Mouse (Mus musculus) hematopoietic stem cell, adult 5-6 weeks (primary cell): ENCODE measurements around the gene Dgkd. TPM values are rescaled to one million over a fixed set of nuclear protein-coding genes. Genes with fewer than 3 reads are reported as not detected.

Experiments used
- ATAC-seq, 2 experiments: fragments of 125-278 bp in 1 of 2; replicated peaks in 1 of 2; 2 replicates each; pipeline ENCODE4 v1.8.0; 2016 to 2017; ENCODE audit warnings: inconsistent platforms in 2 of 2, mild to moderate bottlenecking in 2 of 2, moderate number of reproducible peaks in 2 of 2, low read depth in 1 of 2, moderate TSS enrichment in 1 of 2; ENCODE audit not compliant: low FRiP score in 2 of 2, poor library complexity in 2 of 2, severe bottlenecking in 2 of 2, insufficient read depth in 1 of 2, low TSS enrichment in 1 of 2
- total RNA-seq: library from RNA; stranded (forward); fragments of 172-1452, 232-1000 nt; gene quantifications from 2 replicates; pipeline ENCODE4 v1.2.3, GENCODE M21; 2017

Dgkd gene
- total RNA-seq, 1 experiment from 2014 or later: 38.8 TPM

GRCm38 (mm10) chr1:87866672-87867071 lies 13.6 kb downstream of the Dgkd start:
- ATAC-seq: 0 out of 4 replicates have a peak, but pooled peaks of 1 of the 2 experiments have one; percentile 22

DNA sequence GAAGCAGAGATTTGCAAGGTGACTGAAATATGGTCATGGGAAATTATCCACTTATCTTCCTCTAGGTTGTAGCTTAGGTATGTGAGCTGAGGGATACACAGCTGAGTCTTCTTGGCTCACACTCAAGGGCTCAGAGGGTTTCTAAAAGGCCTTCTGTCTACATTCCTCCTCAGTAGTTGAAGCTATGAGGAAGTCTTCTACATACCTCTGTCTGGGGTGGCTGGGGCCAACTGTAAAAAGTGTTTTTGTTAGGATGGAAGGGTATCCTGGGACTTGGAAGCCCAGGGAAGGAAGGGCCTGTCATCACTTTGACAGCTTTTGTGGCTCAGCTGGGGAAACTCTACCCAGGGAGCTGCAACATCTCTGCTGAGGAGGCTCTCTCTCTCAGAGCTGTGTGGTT lies 18.5 kb downstream of the Dgkd start:
- no peak for ATAC-seq

- peak; percentile 12 to 43; a peak in 2 of 4 replicates for ATAC-seq
Measured at GRCm38 (mm10) chr1:87873081-87873480, 20.0 kb downstream of the Dgkd start.

DNA sequence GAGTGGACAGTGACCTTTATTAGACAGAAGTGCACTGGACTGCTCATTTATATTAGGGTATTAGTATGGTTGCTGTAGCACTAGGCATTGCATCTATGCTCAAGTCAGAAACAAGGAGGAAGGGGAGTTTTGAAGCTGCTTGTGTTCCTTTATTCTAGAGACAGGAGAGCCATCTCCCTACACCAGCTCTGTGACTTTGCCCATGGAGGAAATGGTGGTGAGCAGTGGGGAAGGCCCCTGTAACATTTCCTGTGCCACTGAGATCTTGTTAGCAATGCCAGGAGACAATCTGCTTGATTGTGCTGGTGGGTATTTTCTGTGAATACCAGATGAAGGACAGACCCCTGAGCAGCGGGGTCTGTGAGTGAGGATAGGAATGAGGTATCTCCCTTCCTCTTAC lies 23.0 kb downstream of the Dgkd start:
- ATAC-seq: peak; percentile 19 to 35; a peak in 2 of 4 replicates

- ATAC-seq: no peak
Measured at GRCm38 (mm10) chr1:87877552-87878283, 24.6 kb downstream of the Dgkd start.

GRCm38 (mm10) chr1:87879034-87879433 lies 25.9 kb downstream of the Dgkd start:
- ATAC-seq: no peak

DNA sequence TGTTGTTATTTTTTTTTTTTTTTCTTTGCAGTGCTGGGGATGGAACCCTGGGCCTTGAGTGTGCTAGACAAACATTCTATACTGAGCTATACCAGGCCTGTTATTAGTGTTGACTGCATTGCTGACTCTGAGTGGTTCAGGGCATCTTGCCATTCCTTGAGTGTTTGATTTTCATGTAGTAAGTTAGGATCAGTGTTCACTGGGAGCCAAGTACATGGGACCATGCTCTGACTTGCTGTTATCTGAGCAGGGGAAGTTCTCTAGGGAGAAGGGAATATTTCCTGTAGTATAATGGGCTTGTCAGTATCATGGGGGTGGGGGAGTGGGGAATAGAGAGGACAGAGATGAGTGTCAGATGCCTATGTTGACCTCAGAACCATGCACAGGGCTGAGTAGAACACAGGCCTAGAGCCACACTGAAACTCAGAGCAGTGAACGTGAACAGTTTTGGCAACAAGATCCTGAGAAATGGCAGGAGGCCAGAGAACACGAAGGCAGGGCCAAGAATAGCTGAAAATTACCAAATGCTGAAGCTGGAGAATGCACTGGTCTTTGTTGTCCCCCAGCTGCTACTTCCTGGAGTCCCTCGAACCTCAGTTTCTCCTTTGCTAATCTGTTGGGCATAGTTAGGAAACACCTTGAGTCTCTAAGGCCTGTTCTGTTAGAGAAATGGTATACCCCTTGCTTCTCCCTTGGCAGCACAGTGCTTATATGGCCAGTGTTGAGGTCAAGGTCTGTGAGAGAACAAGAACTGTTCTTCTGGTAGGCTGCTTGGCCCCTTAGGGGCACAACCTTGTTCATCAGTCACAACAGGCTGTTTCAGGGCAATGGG lies 26.6 kb downstream of the Dgkd start:
- ATAC-seq: no peak

DNA sequence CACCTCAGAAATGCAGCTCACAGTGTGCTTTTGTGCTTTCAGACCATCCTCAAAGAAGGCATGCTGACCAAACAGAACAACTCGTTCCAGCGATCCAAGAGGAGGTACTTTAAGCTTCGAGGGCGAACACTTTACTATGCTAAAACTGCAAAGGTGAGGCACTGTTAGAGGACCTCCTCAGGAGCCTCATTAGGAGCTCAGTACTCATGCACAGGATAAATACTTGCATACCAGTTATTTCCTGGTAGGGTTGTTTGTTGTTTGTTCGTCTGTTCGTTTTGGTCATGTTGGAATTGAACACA lies 27.2 kb downstream of the Dgkd start:
- no peak for ATAC-seq

DNA sequence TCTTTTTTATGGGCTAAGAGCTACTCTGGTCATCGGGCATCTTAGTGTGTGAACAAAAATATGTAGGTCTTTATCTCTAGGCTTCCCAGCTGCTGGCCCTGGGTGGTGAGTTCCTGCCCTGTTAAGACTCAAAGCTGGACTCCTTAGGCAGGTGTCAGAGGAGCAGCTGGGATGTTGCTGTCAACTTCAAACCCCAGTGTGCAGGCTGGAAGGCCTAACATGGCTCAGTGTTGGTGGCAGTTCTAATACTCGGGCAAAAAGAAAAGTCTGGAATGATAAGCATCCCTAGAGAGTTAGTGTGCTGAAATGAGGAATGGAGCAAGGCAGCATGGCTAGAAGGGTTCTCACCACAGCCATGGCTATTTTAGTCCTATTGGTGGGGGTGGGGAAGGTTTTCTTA lies 27.8 kb downstream of the Dgkd start:
- no peak for ATAC-seq

DNA sequence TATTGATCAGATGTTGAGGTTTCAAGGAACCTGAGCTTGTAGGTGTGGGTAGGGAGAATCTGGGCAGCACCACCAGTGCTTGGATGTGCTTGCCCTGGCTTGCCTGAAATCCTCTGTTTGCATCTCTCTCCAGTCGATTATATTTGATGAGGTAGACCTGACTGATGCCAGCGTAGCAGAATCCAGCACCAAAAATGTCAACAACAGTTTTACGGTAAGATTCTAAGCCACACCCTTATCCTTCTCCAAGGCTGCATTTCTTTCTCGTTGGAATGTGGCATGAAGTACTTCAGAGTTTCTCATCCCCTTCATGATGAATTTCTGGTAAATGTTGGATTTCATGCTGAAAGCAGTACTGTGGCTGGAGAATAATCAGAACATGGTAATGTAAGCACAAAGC lies 28.6 kb downstream of the Dgkd start:
- no peak for ATAC-seq

GRCm38 (mm10) chr1:87882554-87882953 lies 29.5 kb downstream of the Dgkd start:
- no peak for ATAC-seq

DNA sequence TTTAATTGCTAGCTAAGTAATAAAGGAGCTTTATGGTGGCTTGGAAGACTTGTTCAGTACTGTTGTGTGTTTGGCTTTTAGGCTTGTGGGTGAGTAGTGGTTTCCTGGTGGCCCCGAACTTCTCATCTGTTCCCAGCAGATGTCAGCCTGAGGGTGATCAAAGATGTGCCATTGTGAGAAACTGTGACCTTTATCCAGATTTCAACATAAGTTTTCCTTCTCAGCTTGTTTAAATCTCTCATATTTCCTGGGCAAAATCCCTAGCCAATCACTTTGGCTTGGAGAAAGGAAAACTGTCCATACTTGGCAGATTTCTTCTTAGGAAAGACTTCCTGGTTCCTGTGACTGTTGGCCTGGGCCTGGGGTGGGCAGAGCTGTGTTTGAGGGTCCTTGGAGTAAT lies 37.9 kb downstream of the Dgkd start:
- 0 out of 4 replicates have a peak, but pooled peaks of 1 of the 2 experiments have one; percentile 25 for ATAC-seq

DNA sequence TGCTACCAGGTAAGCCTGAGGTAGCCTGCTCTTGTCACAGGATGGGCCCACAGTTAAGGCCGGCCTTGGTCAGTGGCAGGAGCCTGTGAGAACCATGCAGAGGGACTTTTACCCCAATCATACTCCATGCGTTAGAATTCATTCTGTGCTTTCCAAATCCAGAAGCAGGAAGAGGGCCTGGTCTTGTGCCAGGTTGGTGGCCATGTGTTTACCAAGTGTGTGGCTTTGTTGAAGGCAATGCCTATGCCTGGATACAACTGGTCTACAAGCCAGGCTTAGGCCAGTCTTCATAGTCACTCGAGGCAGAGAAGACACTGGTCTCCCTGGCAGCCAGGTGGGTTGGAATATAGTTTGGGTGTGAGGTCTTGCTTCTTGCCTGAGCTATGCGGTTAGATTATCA lies 38.5 kb downstream of the Dgkd start:
- ATAC-seq: no peak

DNA sequence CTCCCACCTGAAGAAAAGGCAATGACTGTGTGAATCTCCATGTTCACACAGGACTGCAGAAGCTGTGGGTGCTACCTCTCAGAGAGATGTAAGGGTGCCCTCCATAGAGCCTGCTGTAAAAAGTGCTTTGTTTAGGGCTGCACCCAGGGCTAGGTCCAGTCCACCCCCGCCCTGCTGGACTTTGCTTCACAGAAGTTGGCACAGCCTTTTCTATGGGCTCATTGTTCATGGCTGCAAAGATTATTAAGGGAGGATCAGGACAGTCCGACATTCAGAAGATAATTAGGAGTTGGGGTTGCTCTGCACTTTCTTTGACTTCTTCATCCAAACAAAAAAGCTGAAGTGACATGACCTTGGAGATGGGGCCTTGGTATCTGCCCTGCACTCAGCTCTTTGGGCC lies 39.4 kb downstream of the Dgkd start:
- ATAC-seq: no peak

DNA sequence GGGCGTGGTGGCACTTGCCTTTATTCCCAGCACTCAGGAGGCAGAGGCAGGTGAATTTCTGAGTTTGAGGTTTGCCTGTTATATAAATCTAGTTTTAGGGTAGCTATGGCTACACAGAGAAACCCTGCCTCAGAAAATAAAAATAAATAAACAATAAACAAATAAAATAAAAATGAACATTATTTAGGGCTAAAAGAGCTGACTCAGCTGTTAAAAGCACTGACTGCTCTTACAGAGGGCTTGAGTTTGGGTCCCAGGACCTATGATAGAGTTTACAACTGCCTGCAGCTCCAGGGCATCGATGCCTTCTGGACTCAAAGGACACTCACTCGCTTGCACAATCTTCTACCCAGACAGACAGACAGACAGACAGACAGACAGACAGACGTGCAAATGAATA lies 40.3 kb downstream of the Dgkd start:
- no peak for ATAC-seq

DNA sequence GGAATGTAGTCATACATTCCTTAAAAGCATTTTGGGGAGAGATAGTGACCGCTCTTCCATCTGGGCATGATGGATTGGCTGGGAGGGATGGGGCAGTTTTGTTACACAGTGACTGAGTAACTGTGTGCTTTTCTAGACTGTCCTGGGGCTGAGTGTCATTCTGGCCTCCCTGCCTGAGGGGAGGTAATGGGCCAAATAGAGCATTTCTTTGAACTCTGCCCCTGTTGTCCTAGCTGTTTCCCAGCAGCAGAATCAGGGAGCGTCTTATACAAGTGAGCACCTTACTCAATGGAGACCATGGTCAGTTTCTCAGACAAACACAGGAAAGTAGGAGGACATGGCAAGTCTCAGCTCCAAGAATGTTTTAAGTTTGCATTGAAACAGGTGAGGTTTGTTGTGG lies 43.8 kb downstream of the Dgkd start:
- no peak for ATAC-seq

- 0 out of 4 replicates have a peak, but pooled peaks of 1 of the 2 experiments have one; percentile 35 for ATAC-seq
Measured at GRCm38 (mm10) chr1:87899701-87900100, 46.6 kb downstream of the Dgkd start.

DNA sequence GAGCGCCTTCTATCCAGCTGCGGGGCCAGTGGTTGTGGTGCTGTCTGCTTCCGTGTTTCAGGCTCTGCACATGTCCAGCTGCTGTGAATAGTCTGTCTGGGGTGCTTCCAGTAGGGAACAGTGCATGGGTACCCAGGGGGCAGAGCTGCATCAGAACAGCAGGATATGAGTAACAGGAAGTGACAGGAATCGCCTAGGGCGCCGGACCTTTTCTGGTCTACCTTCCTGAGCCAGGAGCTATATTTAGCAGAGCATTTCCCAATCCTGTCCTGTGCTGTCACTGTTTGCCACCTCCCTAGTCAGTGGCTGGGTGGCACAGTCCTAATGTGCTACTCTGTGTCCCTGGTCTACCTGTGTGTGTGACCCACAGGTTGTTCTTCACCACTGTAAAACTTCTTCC lies 47.9 kb downstream of the Dgkd start:
- peak; percentile 56 to 86 for ATAC-seq

- no peak for ATAC-seq
Measured at GRCm38 (mm10) chr1:87902186-87902585, 49.1 kb downstream of the Dgkd start.
